Mouse (Mus musculus): ENCODE data around the gene Jmjd4. TPM values are rescaled to one million over a fixed set of nuclear protein-coding genes. Genes with fewer than 3 reads are reported as not detected.

Gene Jmjd4
- 20.9 and 21.4 TPM in 2 replicates for polyA plus RNA-seq (2014; fragmentation: Nextera tagmentation; extraction: Ambion mirVana)

DNA sequence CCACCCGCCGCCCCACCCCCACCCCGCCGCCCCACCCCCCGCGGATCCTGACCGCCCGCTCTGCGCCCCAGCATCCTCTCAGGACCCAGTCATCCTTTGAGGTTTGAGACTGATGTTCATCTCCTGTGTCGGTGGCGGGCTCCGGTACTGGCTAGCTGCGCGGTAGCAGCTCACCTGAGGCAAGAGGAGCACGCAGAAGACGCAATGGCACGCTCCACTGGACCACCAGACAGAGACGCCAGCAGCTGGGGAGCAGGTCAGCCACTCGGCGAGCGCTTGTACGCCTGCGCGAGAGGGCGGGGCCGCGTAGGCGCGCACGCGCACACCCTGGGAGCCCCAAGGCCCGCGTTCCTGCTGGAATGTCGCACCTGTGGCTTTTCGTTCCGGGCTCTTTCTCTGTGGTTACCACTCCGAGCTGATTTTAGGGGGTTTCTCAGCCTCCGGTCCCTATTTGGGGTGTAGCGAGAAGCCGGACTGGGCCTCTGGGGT lies at the start of gene Jmjd4:
TSS of gene Jmjd4 (plus strand) at position 305 of the 489 bp plus-strand sequence.
- 1% methylated on average over 35 of the region's 40 CpGs for WGBS
- peaks cover 10% of the 10 kb centered on the region for H3K36me3 ChIP-seq (ENCODE audit: control insufficient read depth, insufficient read depth, low read length)
- H3K9me3 ChIP-seq (ENCODE audit: control insufficient read depth, low read length), result no peaks in the 10 kb centered on the region
- H3K9ac ChIP-seq (replicated peaks; ENCODE audit: low read depth, low read length), result peak within 1 kb of the TSS; percentile 62
- H3K4me3 ChIP-seq (ENCODE audit: low read depth, low read length), result peak within 1 kb of the TSS; percentile 85
- peak; percentile 95 for ATAC-seq (ENCODE audit: low read depth)
- H3K4me1 ChIP-seq (ENCODE audit: control insufficient read depth, insufficient read depth, low read length), result peaks cover 19% of the 10 kb centered on the region; the same call in 1 of the 2 replicates
- no peaks in the 10 kb centered on the region for H3K27me3 ChIP-seq (ENCODE audit: control insufficient read depth, insufficient read depth, low read length)
- peak within 1 kb of the TSS; percentile 88 for H3K4me2 ChIP-seq (ENCODE audit: low read depth, low read length)
- peak within 1 kb of the TSS; percentile 82 for H3K27ac ChIP-seq (ENCODE audit: low read depth, low read length)

DNA sequence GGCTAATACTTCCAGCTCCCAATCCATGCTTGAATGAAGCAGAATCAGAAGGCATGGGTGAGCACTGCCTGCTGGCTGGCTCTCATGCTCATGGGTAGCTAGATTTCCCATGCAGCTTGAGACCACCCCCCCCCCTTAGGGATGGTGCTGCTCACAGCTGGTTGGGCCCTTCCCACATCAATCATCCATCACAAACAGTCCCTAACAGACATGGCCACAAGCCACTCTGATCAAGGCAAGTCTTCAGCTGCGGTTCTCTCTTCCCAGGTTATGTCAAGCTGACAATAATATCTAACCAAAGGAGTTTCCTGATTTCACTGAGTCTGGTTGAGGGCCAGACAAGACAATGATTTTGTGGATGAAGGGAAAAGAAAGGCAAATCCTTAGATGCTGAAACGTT lies 49.0 kb upstream of the Jmjd4 start:
- Histone ChIP-seq H3K36me3 (ENCODE audit: control insufficient read depth, insufficient read depth, low read length) (peaks cover under 1% of the 10 kb centered on the region), H3K4me1 (ENCODE audit: control insufficient read depth, insufficient read depth, low read length) (no peaks in the 10 kb centered on the region), H3K27ac (ENCODE audit: low read depth, low read length) (no peak overlapping the region), H3K9me3 (ENCODE audit: control insufficient read depth, low read length) (no peaks in the 10 kb centered on the region), H3K27me3 (ENCODE audit: control insufficient read depth, insufficient read depth, low read length) (no peaks in the 10 kb centered on the region), H3K4me3 (ENCODE audit: low read depth, low read length) (no peak overlapping the region), H3K4me2 (ENCODE audit: low read depth, low read length) (no peak overlapping the region), H3K9ac (replicated peaks; ENCODE audit: low read depth, low read length) (no peak overlapping the region)
- ATAC-seq (ENCODE audit: low read depth), result no peak
- WGBS, result 79% methylated on average over 2 of the region's 2 CpGs

DNA sequence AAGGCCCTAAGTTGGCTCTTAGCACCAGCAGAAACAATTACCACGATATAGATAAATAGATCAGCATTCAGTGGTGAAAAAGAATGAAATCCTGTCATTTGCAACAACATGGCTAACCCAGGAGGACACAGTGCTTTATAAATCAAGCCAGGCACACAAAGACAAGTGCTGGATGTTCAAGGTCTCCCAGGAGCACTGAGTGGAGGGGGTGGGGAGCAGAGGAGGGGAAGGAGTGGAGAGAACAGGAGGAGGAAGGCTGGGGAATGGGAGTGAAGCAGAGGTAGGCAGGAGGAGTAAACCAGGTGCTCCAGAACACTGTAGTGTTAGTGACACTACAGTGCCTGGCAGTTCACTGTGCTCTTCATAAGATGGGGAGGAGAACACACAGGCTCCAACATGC lies 44.1 kb upstream of the Jmjd4 start:
- Histone ChIP-seq H3K9ac (replicated peaks; ENCODE audit: low read depth, low read length) (no peak overlapping the region), H3K27ac (ENCODE audit: low read depth, low read length) (no peak overlapping the region), H3K27me3 (ENCODE audit: control insufficient read depth, insufficient read depth, low read length) (no peaks in the 10 kb centered on the region), H3K36me3 (ENCODE audit: control insufficient read depth, insufficient read depth, low read length) (peaks cover 19% of the 10 kb centered on the region), H3K4me3 (ENCODE audit: low read depth, low read length) (no peak overlapping the region), H3K4me1 (ENCODE audit: control insufficient read depth, insufficient read depth, low read length) (no peaks in the 10 kb centered on the region), H3K9me3 (ENCODE audit: control insufficient read depth, low read length) (no peaks in the 10 kb centered on the region), H3K4me2 (ENCODE audit: low read depth, low read length) (no peak overlapping the region)
- 55% methylated on average over 1 of the region's 1 CpGs for WGBS
- ATAC-seq (ENCODE audit: low read depth), result no peak

DNA sequence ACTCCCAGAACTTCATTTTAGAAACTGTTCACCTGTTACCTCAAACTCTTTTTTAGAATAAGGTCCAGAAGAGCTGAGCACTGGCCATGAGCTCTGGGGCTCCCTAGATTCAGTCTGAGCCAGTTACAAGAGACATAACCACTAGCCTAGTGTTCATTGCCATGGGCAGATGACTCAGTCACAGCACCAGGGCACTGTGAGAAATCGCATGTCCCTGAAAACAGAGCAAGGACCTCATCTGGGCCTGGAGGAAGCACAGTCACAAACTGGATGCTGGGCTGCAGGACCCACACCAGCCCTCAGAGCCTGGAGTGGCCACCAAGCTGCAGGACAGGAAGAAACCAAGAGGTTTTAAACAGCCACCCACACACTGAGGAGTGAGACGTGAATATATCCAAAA lies 39.0 kb upstream of the Jmjd4 start:
- no peak overlapping the region for H3K27ac ChIP-seq (ENCODE audit: low read depth, low read length)
- no peak overlapping the region for H3K4me3 ChIP-seq (ENCODE audit: low read depth, low read length)
- no peak overlapping the region for H3K9ac ChIP-seq (replicated peaks; ENCODE audit: low read depth, low read length)
- no peak overlapping the region for H3K4me2 ChIP-seq (ENCODE audit: low read depth, low read length)
- peaks cover 24% of the 10 kb centered on the region for H3K36me3 ChIP-seq (ENCODE audit: control insufficient read depth, insufficient read depth, low read length)
- 88% methylated on average over 2 of the region's 2 CpGs for WGBS
- ATAC-seq (ENCODE audit: low read depth), result no peak
- no peaks in the 10 kb centered on the region for H3K9me3 ChIP-seq (ENCODE audit: control insufficient read depth, low read length)
- no peaks in the 10 kb centered on the region for H3K27me3 ChIP-seq (ENCODE audit: control insufficient read depth, insufficient read depth, low read length)
- no peaks in the 10 kb centered on the region for H3K4me1 ChIP-seq (ENCODE audit: control insufficient read depth, insufficient read depth, low read length)

DNA sequence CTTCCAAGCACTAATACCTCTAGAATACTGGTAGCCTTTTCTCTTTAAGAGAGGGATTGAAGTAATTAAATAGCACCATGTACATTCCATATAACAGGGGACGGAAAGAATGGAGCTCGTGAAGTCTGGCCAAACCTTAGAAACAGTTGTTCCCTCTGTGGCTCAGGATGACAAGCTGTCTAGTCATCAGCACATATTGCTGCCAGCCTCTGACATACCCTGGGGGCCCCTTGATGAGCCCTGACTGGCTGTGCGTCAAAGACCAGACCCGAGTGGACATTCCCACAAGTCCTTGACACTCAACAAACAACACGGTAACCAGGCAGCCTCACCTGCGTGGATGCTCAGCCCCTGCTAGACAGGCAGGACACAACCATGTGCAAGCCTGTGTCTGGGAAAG lies 37.8 kb upstream of the Jmjd4 start:
- Histone ChIP-seq H3K9ac (replicated peaks; ENCODE audit: low read depth, low read length) (no peak overlapping the region), H3K27me3 (ENCODE audit: control insufficient read depth, insufficient read depth, low read length) (no peaks in the 10 kb centered on the region), H3K4me1 (ENCODE audit: control insufficient read depth, insufficient read depth, low read length) (no peaks in the 10 kb centered on the region), H3K4me3 (ENCODE audit: low read depth, low read length) (no peak overlapping the region), H3K4me2 (ENCODE audit: low read depth, low read length) (no peak overlapping the region), H3K27ac (ENCODE audit: low read depth, low read length) (no peak overlapping the region), H3K36me3 (ENCODE audit: control insufficient read depth, insufficient read depth, low read length) (peaks cover 18% of the 10 kb centered on the region), H3K9me3 (ENCODE audit: control insufficient read depth, low read length) (no peaks in the 10 kb centered on the region)
- ATAC-seq (ENCODE audit: low read depth), result no peak
- 85% methylated on average over 6 of the region's 6 CpGs for WGBS

DNA sequence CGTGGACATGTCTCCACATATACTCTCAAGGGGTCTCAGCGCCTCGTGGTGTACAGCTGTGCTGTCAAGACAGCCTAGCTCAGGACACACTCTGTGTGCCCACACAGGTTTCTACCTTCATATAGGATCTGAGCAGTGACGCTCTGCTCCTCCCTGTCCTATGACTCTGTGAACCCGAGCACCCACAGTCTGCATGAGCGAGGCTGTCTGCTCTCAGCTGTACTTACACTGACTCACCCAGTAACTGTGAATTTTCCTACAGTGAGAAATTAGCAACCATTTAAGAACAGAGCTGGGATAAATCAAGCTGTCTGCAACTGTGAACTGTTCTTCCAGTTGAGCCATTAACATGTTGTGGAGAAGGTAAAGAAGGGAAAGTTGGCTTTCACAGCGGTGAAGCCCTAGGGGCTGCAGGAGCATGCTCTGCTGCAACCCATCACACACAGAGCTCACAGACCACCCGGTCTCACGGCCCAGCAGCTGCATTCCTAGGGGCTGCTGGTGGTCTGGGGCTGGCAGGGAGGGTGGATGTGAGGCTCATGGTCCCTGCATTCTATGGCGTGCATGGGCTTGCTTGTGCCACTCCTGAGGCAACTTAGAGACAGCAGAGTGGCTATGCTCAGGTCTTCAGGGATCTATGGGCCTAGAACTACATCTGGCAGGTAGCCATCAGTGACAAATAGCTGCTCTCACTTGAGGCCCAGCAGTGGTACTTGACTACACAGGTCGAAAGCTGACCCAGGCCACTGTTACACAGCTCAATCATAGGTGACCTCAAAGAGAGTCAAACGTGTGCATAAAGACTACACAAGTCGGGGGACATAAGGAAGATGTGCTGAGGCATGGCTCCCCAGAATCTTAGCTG lies 36.6 kb upstream of the Jmjd4 start:
- ATAC-seq (ENCODE audit: low read depth), result no peak
- no peak overlapping the region for H3K27ac ChIP-seq (ENCODE audit: low read depth, low read length)
- peaks cover 8% of the 10 kb centered on the region for H3K36me3 ChIP-seq (ENCODE audit: control insufficient read depth, insufficient read depth, low read length)
- no peak overlapping the region for H3K4me2 ChIP-seq (ENCODE audit: low read depth, low read length)
- H3K9ac ChIP-seq (replicated peaks; ENCODE audit: low read depth, low read length), result no peak overlapping the region
- H3K4me3 ChIP-seq (ENCODE audit: low read depth, low read length), result no peak overlapping the region
- WGBS, result 79% methylated on average over 13 of the region's 13 CpGs
- H3K4me1 ChIP-seq (ENCODE audit: control insufficient read depth, insufficient read depth, low read length), result no peaks in the 10 kb centered on the region
- no peaks in the 10 kb centered on the region for H3K27me3 ChIP-seq (ENCODE audit: control insufficient read depth, insufficient read depth, low read length)
- no peaks in the 10 kb centered on the region for H3K9me3 ChIP-seq (ENCODE audit: control insufficient read depth, low read length)

DNA sequence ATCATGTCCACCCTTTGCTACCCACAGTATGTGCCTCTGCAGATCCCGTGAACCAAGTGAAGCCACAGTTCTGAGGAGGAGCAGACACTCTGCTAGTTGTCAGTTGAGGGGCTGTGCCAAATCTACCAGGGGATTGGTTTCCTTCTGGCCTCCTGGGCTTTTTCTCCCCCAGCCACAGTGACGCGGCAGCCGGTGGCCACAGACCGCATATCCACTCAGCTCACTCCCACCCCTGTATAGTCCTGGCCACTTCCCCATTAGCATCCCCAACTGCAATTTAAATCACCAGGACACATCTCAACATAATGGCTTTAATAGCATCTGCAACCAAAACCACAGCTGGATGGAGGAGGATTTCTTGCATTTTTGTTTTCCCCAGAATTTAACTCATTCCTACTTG lies 31.1 kb upstream of the Jmjd4 start:
- H3K27ac ChIP-seq (ENCODE audit: low read depth, low read length), result no peak overlapping the region
- peaks cover 23% of the 10 kb centered on the region for H3K36me3 ChIP-seq (ENCODE audit: control insufficient read depth, insufficient read depth, low read length)
- H3K4me2 ChIP-seq (ENCODE audit: low read depth, low read length), result no peak overlapping the region
- H3K27me3 ChIP-seq (ENCODE audit: control insufficient read depth, insufficient read depth, low read length), result no peaks in the 10 kb centered on the region
- WGBS, result 80% methylated on average over 5 of the region's 5 CpGs
- ATAC-seq (ENCODE audit: low read depth), result no peak
- no peaks in the 10 kb centered on the region for H3K9me3 ChIP-seq (ENCODE audit: control insufficient read depth, low read length)
- no peak overlapping the region for H3K4me3 ChIP-seq (ENCODE audit: low read depth, low read length)
- H3K9ac ChIP-seq (replicated peaks; ENCODE audit: low read depth, low read length), result no peak overlapping the region
- H3K4me1 ChIP-seq (ENCODE audit: control insufficient read depth, insufficient read depth, low read length), result no peaks in the 10 kb centered on the region

DNA sequence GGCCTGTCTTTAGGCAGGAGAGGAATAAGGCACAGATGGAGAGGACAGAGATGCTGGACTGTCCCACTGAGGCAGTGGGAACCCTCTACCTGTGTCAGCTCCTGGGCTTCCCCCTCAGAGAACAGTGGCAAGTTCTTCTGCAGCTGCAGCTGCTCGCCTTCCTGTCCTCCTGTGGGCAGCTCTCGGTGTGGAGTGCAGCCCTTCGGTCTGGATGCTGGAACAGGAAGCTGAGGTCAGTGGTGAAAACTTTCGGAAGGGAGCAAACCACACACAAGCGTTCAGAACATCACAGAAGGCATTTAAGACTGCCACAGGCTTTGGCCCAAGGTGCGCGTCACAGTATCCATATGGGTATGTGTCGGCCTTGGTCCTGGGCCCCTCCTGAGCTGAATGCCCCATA lies 28.4 kb upstream of the Jmjd4 start:
- WGBS, result 87% methylated on average over 8 of the region's 8 CpGs
- Histone ChIP-seq H3K27ac (ENCODE audit: low read depth, low read length) (no peak overlapping the region), H3K36me3 (ENCODE audit: control insufficient read depth, insufficient read depth, low read length) (peaks cover 36% of the 10 kb centered on the region)

DNA sequence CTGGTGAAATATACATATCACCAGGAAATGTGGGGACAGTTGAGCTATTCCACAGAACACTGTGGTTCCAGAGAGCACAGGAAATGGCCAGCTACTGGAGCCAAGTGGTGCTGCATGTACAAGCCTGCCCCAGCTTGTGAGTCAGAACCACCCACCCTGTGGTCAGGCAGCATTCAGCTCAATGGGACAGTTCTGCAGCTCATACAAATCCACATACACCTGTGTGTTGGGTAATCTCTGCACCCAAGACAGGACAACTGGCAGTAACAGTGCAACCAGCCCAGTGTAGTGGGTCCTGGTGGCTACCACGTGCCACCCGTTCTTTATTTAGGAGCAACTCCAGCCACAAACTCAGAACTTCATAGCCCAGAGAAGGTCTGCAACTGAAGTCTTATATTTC lies 27.9 kb upstream of the Jmjd4 start:
- Histone ChIP-seq H3K9me3 (ENCODE audit: control insufficient read depth, low read length) (no peaks in the 10 kb centered on the region), H3K4me2 (ENCODE audit: low read depth, low read length) (no peak overlapping the region), H3K4me1 (ENCODE audit: control insufficient read depth, insufficient read depth, low read length) (0 out of 2 replicates have a peak, but pooled peaks cover 2% of the 10 kb centered on the region)

More for the DNA sequence above, 28.4 kb upstream of the Jmjd4 start:
- H3K4me3 ChIP-seq (ENCODE audit: low read depth, low read length), result no peak overlapping the region
- no peaks in the 10 kb centered on the region for H3K27me3 ChIP-seq (ENCODE audit: control insufficient read depth, insufficient read depth, low read length)
- no peak for ATAC-seq (ENCODE audit: low read depth)
- H3K4me2 ChIP-seq (ENCODE audit: low read depth, low read length), result no peak overlapping the region
- H3K9me3 ChIP-seq (ENCODE audit: control insufficient read depth, low read length), result no peaks in the 10 kb centered on the region
- 0 out of 2 replicates have a peak, but pooled peaks cover 2% of the 10 kb centered on the region for H3K4me1 ChIP-seq (ENCODE audit: control insufficient read depth, insufficient read depth, low read length)
- H3K9ac ChIP-seq (replicated peaks; ENCODE audit: low read depth, low read length), result no peak overlapping the region

More for the DNA sequence above, 27.9 kb upstream of the Jmjd4 start:
- no peak for ATAC-seq (ENCODE audit: low read depth)
- Histone ChIP-seq H3K9ac (replicated peaks; ENCODE audit: low read depth, low read length) (no peak overlapping the region), H3K4me3 (ENCODE audit: low read depth, low read length) (no peak overlapping the region), H3K27me3 (ENCODE audit: control insufficient read depth, insufficient read depth, low read length) (no peaks in the 10 kb centered on the region), H3K27ac (ENCODE audit: low read depth, low read length) (no peak overlapping the region), H3K36me3 (ENCODE audit: control insufficient read depth, insufficient read depth, low read length) (peaks cover 42% of the 10 kb centered on the region)
- whole genome bisulfite sequencing, result 95% methylated on average over 2 of the region's 2 CpGs

All from neural tube, embryonic 14.5 days (tissue).